Mouse (Mus musculus) cortical plate, adult 2 months (tissue): ENCODE data around the gene Lipc.

Experiments
- CTCF ChIP-seq: fragments of 200-500 bp; IDR thresholded peaks from 2 replicates; pipeline ENCODE4 v1.5.1; 2011; ENCODE audit warnings: mild to moderate bottlenecking, control low read depth, low read length; ENCODE audit not compliant: insufficient read depth; ENCODE audit errors: extremely low read depth
- POLR2A ChIP-seq: fragments of 200-500 bp; IDR thresholded peaks from 2 replicates; pipeline ENCODE4 v1.6.1; 2011; ENCODE audit warnings: mild to moderate bottlenecking, low read length, control low read depth; ENCODE audit not compliant: insufficient read depth; ENCODE audit errors: extremely low read depth

DNA sequence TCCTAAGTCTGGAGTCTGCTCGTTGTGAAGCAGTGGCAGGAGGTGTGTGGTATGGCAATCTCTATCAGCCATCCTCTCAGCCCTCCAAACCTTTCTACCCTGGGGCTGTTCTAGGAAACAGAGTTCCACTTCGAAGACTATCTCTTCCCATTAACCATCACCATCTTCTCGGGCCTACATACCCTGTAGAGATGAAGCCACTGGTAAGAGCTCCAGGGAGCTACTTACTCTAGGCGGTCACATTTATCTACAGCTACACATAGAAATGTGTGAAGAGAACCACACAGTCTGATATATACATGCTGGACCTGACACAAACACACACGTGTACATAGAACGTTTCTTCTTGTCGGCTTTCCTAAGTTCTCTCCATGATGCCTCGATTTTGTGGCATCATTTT is 79.4 kb downstream of the Lipc start:
- TF ChIP-seq POLR2A = no peak
- TF ChIP-seq CTCF = no peak
